Mouse (Mus musculus) cerebellum, postnatal 4 days (tissue): ENCODE measurements around the gene Mapkapk3.
"Not testable (repeated sequence)": the region's sequence is repeated elsewhere in the genome, so short reads cannot be mapped to it uniquely, and the experiment has no call there.

Source experiments
- DNase-seq, 2 experiments: peaks; one replicate each; pipeline ENCODE4 v3.0.0; 2022; ENCODE audit warnings: low spot score in 2 of 2, mixed read lengths in 1 of 2

Mapkapk3 gene

DNA sequence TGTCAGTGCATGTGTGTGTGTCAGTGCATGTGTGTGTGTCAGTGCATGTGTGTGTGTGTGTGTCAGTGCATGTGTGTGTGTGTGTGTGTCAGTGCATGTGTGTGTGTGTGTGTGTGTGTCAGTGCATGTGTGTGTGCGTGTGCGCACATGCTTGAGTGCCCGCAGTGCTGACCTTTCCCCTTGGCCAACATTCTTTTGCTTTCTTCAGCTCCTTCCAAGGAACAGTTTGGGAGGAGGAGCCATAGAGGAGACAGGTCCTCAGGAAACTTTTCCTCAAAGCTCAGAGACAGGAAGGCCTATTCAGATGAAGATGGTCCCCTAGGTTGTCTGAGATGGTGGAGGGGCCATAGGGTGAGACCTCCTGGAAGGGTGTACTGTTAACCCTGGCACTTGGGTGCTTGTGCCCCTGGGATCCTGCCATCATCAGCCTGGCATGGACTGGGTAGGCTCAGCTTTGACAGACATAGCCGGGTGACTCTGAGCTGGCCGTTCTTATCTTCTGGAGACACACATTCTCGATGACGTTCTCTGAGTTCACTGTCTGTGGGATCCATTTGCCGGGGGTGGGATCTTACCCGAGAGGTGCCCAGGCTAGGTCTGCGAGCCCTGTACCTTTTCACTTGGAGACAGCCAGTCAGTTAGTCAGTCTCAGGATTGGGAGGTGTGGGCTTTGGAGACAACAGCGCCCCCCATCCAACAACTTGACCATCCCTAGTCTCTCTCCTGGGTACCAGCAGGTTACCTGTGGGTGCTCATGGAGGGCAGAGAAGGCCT lies 17.6 kb upstream of the Mapkapk3 start:
- DNase-seq, result no peak

DNA sequence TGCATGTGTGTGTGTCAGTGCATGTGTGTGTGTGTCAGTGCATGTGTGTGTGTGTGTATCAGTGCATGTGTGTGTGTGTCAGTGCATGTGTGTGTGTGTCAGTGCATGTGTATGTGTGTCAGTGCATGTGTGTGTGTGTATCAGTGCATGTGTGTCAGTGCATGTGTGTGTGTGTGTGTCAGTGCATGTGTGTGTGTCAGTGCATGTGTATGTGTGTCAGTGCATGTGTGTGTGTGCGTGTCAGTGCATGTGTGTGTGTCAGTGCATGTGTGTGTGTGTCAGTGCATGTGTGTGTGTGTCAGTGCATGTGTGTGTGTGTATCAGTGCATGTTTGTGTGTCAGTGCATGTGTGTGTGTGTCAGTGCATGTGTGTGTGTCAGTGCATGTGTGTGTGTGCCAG lies 17.0 kb upstream of the Mapkapk3 start:
- DNase-seq, result not testable (repeated sequence)

DNA sequence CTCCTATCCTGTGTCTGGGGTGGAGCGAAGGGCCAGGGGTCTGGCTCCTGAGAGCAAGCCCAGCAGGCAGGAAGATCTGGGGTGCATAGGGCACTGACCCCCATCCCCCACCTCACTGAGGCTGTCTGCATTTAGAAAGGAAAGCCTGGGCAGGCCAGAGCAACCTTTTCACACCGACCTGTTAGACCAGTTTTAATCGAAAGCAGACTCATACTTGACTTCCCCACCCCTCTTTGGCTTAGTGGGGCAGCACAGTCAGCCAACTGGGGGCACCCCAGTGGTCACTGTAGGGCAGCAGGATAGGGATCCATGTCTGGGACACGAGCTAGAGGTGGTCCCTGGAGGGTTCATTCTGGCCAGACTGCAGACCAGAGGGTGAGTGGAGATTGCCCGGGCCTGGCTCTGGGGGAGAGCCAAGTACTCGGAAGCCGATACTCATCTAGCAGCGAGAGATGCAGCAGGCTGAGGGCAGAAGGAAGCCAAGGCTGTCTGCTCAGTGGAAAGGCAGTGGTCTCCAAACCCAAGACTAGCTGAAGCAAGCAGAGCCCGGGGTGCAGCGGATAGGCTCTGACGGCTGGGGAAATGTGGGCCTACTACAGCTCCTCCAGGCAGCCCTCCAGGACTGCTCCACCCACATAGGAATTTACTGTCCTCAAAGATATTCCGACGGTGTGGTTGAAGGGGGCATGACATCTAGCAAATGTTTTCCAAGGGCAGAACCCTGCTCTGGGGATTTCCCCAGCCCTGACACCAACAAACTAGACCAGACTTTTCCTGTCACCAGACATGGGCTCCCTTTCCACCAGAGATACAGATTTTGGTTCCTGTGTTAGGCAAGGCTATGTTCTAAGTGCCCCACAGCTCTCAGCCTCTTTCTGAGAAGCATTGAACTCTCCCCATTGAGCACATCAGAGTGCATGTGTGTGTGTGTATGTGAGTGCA lies 16.2 kb upstream of the Mapkapk3 start:
- no peak for DNase-seq

DNA sequence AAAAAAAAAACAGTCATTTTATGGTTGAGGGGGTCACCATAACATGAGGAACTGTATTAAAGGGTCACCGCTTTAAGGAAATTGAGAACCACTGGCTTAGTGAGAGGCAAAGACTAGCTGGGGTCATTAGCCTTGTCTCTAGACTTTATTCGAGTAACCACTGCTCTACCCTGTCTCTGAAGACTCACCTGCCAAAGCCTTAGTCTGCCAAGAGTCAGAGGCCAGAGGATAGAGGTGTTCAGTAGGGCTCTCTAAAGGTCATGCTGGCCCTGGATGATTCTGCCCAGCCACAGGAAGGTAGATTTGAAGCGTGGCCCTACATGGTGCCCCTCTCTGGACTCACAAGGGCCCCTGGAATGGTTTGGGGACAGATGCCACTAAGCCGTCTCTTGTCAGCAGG lies 15.3 kb upstream of the Mapkapk3 start:
- DNase-seq, result no peak

DNA sequence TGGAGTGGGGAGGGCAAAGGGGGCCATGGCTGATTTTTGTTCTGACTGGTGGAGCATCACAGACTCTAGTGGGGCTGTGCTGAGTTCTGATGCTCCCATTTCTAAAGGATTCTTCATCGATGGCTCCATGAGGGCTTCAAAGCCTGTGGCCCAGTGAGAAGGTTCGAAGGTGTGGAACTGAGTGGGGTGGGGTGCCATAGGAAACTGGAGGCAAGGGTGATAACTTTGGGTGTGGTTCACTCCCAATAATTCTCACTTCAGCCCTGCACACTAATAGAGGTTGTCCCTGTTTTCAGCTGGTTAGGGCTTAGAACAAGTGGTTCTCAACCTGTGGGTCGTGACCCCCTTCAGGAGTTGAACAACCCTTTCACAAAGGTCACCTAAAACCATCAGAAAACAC lies 14.7 kb upstream of the Mapkapk3 start:
- no peak for DNase-seq

DNA sequence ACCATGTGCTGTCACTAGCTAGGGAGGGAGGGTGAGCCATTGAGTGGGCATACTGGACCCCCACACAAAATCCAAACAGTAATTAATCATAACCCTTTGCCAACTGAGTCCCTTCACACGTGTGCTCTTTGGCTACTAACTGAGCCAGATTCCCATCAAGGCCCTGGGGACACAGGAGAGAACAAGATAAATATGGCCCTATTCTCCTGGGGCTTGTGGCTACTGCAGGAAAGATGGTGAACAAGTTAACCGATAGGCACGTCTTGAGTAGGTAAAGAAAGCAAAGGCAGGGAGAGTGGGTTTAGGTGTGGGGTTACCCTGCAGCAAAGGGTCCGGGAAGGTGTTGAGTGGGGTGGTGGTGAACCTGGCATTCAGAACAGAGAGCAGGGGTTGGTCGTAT lies 14.2 kb upstream of the Mapkapk3 start:
- DNase-seq, result no peak

DNA sequence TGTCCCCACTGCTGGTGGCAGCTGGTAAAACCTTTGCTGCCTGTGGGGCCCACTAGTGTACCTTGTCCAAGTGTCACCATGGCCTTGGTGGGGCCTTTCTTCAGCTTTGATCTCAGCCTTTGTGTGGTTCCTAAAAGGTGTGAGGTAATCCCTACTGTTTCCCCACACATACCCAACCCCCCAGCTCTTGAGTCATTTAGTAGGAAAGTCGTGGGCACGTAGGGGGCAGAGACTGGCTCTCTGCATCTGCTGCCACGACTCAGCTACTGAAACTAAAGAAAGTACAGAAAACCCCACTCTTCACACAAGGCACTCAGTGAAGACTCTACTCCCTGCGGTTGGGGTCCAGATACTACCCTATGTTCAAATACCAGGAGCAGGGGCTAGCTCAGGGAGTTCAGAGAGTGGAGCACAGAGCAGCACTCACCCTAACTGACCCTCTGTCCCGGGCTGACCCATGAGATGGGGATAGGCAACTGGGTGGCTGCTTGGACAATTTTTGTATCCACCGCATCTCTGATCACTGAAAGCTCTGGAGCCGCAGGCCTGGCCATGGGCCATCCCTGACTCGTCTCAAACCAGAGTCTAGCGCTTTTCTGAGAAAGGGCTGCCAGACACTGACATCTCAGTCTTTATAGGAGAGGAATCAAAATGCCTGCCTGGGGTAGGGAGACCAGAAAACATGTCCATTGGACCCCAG lies 13.6 kb upstream of the Mapkapk3 start:
- no peak for DNase-seq

DNA sequence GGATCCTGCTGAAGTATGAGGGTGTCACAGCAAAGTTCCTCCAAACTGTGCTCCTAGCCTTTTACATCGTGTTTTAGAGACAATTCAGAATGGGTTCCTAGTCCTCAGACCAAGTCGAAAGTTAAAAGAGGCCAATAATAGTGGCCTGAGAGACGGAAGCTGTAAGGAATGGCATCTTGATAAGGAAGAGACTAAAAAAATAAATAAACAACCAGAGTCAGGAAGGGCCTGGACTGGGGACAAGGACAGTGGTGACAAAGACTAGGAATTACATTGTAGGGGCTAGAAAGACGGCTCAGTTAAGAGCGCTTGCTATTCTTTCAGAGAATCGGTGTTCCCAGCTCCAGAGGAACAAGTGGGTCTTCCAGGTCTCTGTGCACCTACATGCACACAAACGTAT lies 12.9 kb upstream of the Mapkapk3 start:
- no peak for DNase-seq

DNA sequence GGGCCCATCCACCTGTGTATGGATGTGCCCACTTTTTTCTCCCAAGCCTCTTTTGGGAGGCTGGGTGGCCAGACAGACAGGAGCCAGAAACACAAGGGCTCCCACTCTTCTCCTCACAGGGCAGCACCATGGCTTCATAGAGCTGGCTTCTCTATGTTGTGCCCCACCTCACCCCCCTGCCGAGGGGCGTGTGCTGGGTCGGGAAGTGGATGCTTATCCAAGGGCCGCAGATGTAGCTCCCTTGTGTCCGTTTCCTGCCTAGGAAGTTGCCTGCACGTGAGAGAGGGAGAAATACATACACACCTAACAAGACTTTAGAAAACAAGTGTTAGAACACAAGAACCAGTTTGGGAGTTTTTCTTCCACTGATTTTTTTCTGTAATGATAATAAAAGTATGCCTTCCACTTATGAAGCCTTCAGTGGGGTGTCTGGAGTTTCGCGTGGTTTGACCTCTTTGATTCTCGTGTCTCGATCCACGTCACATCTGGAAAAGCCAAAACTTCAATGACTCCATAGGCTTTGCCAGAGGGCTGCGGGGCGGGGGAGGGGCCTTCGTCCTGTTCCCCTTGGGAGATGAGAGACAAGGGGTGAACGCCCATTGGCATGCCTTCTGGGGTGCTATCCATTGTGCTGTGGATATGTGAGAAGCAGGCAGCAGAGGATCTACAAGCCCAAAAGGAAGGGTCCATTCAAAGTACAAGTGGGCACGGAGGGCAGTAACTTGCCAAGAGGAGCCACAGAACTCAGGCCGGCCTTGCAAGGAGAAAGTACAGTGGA lies 12.1 kb upstream of the Mapkapk3 start:
- DNase-seq, result no peak

DNA sequence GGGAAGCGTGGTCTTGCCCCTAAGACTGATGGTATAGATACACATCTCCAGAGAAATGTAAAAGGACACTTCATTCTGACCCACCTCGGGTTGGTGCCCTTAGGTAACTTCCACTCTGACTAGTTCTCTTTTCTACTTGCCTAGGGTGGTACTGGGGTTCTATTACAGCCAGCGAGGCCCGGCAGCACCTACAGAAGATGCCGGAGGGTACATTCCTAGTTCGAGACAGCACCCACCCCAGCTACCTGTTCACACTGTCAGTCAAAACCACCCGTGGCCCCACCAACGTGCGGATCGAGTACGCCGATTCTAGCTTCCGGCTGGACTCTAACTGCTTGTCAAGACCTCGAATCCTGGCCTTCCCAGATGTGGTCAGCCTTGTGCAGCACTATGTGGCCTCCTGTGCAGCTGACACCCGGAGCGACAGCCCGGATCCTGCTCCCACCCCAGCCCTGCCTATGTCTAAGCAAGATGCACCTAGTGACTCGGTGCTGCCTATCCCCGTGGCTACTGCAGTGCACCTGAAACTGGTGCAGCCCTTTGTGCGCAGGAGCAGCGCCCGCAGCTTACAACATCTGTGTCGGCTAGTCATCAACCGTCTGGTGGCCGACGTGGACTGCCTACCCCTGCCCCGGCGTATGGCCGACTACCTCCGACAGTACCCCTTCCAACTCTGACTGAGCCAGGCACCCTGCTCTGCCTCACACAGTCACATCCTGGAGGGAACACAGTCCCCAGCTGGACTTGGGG lies 10.7 kb upstream of the Mapkapk3 start:
- DNase-seq, result no peak

DNA sequence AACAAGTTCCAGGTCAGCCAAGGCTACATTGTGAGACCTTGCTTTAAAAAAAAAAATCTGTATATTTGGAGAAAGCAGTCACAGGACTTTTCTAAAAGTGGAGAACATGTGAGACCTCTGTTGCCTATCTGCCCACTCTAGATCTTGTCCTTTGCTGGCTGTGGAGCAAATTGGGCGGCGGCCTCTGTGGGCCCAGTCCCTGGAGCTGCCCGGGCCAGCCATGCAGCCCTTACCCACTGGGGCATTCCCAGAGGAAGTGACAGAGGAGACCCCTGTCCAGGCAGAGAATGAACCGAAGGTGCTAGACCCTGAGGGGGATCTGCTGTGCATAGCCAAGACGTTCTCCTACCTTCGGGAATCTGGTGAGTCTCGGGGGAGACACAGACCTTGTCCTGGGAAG lies 10.1 kb upstream of the Mapkapk3 start:
- no peak for DNase-seq

DNA sequence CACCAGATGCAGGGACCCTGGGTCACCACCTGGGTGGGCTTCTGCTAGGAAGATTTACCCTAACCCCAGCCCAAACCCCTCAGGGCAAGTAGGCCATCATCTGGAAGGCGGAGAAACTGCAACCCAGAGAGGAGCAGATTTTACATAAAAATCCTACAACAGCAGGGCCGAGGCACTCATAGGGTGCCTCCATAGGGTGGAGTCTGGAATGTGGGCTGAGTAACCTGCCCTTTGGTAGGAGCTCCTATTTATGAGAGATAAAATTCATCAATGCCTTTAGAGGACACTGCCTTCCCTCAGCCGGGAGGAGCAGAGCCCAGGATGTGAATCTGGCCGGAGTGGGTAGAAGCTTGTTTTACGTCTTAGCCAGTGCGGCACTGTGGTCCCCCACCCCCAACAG lies 9.2 kb upstream of the Mapkapk3 start:
- no peak for DNase-seq

DNA sequence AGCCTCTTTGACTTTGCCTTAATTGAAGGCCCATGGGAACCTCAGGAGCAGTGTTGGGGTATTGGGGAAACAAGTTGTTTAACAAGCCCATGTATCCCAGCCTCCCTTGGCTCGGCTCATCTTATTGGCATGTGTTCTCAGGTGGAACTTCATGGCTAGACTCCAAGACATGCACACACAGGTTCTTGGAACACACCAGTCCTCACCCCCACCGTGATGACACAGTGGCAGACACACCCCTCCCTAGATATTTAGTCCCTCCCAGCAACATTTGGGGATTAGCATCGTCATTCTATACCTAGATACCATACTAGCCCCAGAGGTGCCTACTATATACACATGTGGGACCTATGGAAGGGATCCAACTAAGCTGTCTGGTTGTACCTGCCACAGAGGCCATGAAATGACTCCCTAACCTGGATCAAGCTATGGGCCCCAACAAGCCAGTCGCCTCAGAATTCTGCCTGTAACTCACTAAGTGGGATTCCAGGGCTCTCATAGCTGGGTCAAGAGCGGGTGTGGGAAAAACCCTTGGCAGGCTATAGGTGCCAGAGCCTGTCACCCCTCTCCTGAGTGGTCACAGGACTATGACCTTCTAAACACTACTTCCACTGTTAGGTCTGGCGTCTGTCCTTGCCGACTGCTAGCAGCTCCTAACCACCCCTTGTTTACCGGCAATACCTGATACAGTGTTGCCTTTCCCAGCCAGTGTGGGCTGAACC lies 8.5 kb upstream of the Mapkapk3 start:
- no peak for DNase-seq

DNA sequence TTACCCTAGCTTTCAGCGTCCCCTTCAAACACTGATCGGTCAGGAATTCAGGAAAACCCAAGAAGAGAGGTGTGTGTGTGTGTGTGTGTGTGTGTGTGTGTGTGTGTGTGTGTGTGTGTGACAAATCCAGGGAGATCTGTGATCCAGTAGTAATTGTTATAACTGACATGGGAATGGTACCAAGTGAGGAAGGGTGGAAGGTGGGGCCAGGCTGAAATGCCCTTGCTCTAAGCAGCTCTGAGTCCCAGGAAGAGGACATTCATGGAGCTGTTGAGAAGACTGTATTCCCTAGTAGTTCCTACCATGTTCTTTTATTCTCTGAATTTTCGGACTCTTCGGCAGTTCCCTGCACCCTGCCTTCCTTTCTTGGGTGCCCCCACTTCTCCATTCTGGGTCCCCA lies 8.0 kb upstream of the Mapkapk3 start:
- no peak for DNase-seq

DNA sequence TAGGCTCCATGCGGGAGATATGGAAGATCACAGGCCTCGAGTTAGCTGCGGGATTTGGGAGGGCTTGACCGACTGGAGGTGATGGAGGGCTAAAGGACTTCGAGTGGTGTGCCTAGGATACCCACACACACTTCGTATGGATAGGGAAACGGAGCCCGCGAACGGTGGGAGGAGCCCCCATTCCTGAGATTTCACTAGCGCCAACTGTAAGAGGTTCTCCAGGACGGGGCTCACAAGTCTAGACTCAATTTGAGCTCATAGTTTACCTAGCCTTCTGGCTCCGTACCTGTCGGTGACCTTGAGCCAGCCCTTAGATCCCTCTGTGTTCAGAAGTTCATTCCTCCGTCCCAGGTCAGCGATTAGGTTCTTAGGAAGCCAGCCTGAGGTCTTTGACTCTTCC lies 7.4 kb upstream of the Mapkapk3 start:
- no peak for DNase-seq

DNA sequence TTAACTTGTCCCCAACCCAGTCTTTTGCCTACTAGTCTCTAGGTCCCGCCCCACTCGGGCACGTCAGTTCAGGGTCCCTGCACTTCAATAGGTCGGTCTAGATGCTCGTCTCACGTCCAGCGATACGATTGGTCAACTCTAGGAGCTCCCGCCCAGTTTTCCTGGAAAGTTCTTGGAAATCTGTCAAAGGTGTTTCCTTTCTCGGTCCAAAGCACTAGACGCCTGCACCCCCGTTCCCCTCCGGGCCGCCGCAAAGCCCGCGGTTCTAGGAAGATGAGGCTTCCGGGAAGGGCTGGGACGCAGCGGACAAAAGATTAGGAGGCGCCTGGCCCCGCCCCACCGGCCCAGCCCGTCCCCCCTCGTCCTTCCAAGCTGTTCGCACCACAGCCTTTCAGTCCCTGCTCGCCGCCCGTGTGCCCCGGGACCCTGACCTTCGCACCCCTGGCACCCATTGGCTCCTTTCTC lies 6.9 kb upstream of the Mapkapk3 start:
- peak; percentile 83 to 95 for DNase-seq

DNA sequence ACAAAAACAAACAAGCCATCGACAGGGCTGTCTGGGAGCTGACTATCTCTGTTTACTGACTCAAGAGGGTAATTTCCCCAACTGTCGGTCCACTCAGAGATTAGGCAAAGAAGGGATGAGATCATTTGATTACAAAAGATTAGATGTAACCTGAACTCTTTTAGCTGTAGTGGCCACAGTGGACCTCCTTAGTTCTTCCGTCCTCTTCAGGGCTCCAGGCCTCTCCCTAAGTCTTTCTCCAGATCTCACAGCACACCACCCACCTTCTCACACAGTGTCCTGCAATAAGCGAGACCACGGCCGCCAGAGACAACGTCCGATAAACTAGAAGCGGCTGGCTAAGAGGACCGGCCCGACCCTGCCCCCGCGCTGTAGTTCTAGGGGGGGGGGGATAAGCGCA lies 6.4 kb upstream of the Mapkapk3 start:
- no peak for DNase-seq

DNA sequence AAGGTAGTCTGAATTCAATTTTAAA lies 6.2 kb upstream of the Mapkapk3 start, which contains the start of gene Cish:
Gene Cish (plus strand): TSS at position 11 of the 25 bp plus-strand sequence.
- DNase-seq, result no peak

DNA sequence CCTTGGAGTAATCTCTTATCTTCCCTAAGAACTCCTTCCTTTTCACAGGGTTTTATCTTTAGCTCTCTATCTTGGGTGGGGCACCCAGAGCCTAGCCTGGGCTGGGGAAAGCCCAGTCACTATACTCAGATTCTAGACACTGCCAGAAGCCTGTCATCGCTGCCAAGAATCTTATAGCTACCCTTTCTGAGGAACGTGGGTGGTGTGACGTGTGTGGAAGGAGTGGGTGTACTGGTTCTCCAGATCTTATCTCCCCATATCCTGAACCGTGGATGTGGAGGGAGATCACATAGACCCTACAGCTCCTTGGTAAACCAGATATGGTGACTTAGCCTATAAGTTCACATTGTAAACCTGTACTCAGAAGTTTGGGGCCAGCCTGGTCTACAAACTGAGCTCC lies 5.9 kb upstream of the Mapkapk3 start:
- no peak for DNase-seq

DNA sequence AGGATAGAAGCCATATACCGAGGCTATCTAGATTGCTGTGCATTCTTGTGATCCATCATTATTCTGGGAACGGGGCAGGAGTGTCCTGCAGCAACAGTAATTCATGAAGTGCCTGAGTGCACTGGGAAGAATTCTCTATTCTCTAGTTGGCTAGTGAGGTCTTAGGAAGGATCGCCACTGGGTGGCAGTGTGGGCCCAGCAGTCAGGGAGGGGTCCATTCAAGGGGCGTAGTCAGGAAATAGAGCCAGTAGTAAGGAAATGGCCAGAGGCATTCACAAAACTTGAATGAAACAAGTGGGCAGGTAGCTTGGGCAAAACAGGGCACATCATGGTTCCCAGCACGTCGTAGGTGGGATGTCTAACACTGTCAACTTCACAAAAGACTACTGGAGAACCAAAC lies 4.6 kb upstream of the Mapkapk3 start:
- DNase-seq, result peak; percentile 73 to 85

DNA sequence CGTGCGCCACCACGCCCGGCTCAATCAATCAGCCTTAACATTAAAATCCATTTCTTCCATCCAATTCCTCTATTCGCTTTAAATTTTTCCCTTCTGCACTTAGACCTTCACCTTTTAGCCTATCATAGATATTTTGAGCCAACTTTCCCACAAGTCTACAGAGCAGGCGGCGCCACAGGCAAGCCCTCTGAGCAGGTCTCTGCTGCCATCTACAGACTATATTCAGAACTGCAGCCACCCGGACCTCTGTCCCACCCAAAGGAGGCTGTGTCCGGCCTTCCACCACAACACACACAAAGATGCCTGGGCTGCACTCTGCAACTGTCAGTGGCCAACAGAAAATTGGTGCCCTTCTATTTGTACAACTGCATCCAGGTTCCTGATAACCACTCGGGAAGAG lies 1.2 kb upstream of the Mapkapk3 start:
- DNase-seq, result peak; percentile 78 to 90
